Mouse (Mus musculus): Measurements from ENCODE around the gene Fam89b.
A peak's percentile ranks its signal among the peaks of the same experiment; 100 is the strongest.

Fam89b gene

DNA sequence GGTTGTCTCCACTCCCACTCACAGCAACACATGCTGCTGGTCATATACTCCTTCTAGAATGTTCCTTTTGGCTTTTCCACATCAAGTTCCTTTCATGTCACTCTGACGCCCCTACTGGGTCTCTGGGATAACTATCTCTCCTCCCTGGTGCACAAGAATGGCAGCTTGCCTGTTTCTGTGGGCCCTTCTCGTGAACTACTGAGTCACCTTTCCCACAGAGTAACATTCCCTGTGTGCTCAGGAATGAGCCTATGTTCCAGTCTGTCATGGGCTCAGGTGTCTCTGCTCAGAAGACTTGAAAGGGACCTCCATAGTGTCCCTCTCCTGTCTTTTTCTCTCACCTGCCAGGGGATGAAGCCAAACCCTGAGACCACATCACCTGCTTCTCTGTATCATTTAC lies 10.0 kb upstream of the Fam89b start:
- no peak for DNase-seq (ENCODE audit: extremely low spot score)

DNA sequence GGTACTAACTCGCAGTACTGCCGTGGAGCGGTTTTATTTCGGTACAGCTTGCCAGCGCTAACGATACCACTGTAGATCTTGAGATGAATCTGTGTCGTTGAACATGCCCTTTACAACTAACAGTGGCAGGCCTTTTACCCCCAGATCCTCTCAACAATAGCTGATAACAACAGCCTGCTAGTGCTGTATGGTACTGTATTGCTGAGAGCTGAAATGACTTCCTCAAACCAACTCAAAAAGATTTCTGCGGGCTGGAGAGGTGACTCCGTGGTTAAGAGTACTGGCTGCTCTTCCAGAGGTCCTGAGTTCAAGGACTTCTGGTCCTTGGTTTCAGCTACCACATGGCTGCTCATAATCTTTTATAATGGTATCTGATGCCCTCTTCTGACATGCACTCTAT lies 4.9 kb upstream of the Fam89b start:
- DNase-seq (ENCODE audit: extremely low spot score): no peak

DNA sequence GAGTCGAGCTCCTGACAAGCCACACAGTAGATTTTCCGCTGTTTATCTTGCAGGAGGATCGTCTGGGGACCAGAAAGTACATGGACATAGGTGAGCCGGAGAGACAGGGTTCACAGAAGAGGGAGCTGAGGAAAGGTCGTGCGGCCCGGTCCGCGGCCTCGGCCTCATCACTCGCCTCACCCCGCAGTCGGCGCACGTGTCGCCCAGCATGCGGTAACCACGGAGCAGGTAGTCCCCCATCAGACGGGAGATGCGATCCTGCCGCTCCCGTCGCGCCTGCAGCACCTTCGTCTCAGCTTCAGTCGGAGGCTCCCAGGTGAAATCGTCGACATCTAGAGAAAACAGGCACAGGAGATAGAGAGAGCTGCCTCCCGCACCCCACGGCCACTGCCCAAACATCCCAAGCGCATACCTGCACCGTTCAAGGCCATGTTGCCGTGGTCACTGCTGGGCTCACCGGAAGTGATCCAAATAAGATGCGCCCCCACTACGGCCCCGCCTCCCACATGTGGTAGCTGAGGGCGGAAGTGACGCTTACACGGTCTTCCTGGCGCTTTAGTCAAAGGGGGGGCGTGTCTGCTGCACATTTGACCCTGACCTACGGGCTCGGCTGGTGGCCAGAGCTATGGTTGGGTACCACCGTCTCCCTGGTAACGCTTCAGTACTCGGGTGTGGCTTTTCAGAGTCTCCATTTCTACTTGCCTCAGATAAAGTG lies 2.0 kb upstream of the Fam89b start:
- peak; percentile 96 for DNase-seq (ENCODE audit: extremely low spot score)

DNA sequence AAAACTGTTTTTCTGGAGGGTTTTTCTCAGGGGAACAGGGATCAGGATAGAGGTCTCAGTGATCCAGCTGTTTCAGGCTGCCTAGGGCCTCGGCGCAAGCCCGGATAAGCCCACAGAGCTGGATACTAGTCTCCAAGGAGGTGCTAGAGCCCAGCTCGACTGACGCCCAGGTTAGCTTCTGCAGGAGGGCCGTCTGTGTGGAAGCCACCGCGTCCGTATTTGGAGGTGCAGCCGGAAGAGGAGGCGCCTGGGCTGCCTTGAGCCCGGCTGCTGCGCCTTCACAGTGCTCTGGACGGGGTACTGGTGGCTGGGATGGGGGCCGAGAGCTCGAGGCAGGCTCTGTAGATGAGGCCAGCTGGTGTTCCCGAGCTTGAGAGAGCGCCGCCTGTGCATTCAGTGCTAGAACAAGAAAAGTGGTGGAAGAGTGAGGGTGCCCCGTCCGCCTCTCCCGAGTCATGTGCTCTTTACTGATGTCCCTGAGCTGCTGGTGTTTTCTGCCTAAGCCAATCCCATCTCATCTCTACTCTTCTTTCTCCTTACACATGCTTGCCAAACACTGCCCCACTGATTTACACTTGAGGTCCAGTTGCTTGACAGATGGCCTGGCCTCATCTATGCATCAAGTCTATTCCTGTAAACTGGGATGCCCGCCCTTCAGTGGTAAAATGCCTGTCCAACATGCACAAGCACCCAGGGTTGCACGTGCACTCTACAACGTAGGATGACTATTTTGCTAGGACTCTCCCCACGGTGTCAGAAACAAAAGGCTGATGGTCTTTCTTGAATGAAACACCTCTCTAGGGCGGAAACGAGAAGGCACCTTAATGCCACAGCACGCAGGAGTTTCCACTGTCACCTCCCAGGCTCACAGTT lies 1.1 kb upstream of the Fam89b start:
- DNase-seq (ENCODE audit: extremely low spot score): no peak

DNA sequence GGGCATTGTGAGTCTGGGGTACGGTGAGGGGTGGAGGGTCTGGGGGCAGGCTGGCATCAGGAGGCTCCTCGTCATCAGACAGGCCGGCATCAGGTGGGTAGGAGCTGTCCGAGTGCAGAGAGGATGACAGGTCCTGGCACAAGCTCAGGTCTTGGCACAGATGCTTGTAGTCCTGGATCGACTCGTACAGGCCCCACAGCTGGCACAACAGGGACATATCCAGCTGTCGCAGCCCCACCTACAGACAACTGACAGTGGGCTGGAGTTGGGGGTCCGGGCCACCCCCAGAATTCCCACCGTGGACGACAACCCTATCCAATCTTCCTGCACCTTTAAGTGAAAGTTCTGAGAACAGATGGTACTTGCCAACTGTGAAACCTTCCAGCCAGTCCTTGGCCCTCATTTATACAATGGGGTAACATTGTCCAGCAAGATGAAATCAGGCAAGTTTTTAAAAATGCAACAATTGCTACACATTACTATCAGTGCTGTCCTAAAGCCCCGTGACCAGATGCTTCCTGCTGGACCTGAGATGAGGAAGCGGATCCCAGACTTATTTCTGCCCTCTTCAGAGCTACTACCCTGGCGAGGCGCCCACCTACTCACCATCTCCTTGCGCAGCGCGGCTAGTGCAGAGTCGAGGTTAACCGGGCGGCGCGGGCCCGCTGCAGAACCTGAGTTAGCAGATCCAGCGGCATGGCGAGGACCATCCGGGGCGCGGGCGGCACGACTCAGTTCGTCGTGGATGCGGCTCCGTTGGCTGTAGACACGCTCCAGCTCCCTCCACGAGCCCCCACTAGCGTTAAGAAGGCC lies 616 bp downstream of the Fam89b start:
- no peak for DNase-seq (ENCODE audit: extremely low spot score)

DNA sequence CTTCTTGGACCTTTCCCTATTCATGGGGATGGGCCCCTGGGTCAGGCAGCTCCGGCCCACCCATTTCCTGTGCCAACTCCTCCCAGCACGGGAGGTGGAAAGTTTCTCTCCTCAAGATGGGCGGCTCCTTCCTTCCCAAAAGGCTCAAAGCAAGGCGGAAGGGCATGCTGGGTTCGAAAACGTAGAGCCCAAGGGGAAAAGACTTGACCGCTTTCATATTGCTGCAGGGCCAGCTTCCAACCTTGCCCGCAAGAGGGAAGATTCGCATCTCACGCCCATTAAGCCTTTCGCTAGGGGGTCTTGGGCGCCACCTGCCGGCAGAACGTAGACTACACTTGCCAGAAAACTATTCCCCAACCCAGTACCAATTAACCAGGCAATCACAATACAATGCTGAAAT lies 1.8 kb downstream of the Fam89b start:
- DNase-seq (ENCODE audit: extremely low spot score): peak; percentile 86

DNA sequence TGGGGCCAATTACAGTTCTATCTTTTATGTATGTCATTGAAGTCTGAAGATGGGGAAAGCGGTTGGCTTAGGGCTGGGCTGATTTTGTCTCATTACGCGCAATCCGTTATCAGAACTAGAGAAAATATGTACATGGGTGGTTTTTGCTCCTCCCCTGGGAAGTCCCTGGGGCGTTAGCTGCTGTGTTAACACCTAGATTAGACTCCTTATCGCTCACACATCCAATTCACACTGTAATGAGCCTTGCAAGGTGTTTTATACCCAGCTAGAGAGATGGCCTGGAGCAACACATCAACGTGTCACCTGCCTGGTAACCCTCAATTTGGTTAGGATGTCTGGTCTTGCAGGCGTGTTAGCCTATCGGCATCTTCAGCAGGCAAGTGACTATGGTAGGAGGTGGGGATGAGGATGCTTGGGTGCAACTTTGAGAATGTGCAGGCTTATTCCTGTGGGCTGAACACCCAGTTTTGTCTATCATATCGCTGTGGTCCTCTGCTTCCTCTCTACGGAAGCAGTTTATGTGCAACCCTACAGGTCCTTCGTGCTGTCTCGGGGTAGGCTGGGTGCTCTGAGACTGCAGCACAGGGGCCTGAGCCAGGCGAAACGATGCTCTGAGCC lies 2.4 kb downstream of the Fam89b start:
- no peak for DNase-seq (ENCODE audit: extremely low spot score)

DNA sequence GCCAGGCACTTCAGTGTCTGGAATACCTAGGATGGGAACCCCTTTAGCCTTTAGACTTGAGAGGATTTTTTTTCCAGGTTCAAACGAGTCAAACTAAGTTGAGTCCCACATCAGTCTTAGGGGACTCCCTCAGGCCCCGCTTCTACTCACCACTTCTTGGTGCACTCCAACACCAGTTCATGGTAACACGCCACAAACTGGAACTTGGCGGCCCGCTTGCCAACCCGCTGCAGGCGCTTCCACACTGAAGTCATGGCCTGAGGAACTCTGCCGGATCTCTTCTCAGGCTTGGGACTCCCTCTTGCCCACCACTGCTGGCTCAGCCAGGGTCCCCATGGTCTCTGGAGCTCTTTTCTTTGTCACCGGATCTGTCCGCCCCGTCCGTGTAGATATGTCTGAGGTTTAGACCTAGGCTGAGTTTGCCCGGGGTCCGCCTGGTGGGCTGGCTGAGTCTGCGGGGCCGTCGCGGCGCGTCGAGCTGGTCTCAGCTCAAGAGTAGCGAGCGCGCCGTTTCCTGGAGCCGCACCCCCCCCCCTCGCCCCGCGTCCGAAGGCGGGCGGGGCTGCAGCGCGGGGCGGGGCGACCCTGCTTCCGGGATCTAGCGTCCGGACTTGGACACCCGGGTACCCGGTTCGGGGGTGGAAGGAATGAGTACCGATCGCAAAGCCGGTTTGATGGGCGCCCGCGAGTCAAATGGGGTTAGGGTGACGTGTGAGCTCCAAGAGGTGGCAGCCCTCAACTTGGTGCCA lies 3.5 kb downstream of the Fam89b start, which contains the start of gene Ehbp1l1:
Gene Ehbp1l1, minus strand, starts transcription at position 551 of the 749 bp plus-strand sequence.
- DNase-seq (ENCODE audit: extremely low spot score): no peak

DNA sequence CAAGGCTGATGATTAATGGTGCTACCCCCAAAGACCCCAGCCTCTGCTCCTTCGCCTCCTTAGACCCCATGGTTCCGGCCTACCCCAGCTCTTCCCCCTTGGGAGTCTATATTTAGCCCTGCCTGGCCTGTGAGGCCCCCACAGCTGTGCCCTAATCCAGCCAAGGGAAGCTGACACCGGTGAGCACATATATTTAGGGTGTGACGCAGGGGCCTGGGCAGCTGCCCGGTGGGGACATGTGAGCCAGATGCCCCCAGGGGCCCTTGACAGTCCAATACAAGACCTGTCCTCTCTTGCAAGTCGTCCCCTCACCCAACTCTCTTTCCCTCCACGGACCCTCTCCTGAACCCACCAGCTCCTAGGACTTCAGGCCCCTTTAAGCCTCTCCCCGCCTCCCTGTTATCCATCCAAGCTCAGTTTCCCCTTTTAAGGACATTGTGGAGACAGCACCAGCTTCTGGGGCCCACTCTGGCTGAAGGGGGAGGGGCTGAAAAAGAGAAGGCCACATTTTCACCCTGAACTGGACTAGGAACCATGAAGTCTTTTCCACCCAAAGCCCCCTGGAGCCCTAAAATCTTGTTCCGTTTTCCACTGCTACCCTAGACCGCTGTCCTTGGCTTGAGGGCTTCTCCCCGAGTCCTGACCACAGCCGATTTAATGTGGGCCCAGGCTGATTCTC lies 4.3 kb downstream of the Fam89b start:
- no peak for DNase-seq (ENCODE audit: extremely low spot score)

DNA sequence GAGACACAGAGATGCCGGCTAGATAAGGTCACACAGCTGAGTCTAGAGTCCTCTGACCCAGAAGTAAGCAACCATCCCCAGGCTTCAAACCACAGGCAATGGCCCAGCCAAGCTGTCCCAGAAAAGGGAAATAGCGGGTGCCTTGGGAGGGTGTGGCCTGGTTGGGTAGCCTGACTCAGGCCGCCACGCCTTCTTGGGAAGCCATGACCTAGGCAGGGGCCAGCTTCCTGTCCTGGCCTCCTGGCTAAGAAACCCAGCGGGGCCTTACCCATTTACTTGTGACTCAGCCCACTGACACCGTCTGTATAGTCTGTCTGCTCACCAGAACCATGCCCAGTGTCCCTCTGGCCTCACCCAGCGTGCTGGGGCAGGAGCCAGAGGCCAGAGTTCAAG lies 4.9 kb downstream of the Fam89b start:
- DNase-seq (ENCODE audit: extremely low spot score): no peak

DNA sequence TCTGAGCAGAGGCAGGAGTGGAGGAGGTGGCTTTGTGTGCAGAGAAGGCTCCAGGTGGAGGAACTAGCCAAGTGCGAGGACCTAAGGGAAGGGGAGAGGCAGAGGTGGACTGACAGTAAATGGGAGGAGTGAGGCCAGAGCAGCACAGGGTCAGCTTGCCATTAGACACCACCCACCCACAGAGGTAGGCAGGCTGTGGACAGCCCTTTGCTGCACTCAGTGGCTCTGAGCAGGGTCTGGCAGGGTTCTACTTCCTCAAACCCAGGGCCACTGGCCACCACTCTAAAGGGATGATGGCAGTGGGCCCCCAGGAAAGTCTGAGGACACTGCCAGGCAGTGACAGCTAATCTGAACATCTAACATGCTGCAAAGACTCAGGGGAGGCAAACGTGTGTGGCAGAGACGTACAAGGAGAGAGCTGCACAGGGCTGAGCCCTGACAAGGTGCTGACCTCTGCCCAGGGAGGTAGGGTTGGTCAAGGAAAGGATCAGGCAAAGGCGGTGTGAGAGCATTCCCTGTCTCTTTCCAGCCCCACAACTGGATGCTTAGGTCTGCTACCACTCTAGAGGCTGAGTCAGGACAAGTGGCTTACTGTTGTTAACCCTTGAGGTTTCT lies 5.4 kb downstream of the Fam89b start:
- DNase-seq (ENCODE audit: extremely low spot score): no peak

DNA sequence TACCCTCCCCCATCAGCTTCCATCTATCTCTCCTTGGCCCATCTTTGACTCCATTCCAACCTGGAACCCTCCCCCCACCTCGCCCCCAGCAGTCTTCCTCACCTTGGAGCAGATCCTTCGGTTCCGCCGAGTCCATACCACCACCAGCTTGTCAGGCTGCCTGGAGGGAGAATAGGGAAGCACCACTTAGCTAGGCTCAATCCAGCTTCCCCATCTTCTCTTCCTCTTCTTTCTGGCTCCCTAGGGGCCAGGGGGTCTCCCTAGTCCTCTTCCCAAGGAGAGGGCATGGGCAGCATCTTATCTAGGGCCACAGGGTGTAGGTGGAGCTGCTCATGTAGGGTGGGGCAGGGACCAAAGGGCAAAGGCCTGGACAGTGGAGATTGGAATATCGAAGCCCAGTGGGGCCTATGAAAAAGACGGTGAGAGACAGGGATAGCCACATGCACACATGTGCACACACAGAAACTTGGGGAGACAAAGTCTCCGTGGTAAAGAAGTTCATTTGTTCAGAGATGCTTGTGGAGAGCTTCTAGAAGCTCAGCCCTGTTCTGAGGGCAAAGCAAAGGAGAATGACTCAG lies 6.5 kb downstream of the Fam89b start:
- DNase-seq (ENCODE audit: extremely low spot score): no peak

DNA sequence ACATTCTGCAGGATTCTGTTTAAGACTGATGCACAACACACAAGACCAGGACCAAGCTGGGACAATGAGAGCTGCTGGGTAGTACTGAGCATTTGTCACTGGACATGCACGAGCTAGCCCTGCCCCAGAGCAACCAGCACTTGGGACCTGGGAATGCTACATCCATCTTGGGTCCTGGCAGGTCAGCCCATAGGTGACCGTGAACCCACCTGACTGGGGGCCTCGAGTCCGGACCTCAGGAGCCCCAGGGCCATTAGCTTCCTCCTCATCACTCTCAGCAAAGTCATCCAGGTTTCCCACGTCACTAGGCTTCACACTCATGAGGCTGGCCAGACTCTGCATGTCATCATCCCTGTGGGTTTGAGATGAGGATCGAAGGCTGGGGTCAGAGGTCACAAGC lies 8.2 kb downstream of the Fam89b start:
- DNase-seq (ENCODE audit: extremely low spot score): no peak

DNA sequence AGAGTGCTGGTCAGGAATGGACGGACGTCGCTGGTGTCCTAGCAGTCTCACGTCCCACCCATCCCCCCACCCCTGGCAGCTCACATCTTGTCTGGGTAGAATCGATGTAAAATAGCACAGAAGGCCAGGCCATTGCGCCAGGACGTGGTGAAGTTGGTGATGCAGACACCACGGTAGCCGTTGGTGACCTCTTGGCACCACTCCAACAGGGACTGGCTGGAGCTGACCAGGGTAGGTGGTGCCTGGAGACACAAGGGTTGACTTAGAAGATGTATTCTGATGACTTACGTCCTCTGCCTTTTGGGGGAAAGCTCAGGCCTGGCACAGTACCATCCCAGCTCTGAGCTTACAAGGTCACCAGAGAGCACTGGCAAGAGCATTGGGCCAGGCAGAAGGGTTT lies 12.5 kb downstream of the Fam89b start:
- no peak for DNase-seq (ENCODE audit: extremely low spot score)

DNA sequence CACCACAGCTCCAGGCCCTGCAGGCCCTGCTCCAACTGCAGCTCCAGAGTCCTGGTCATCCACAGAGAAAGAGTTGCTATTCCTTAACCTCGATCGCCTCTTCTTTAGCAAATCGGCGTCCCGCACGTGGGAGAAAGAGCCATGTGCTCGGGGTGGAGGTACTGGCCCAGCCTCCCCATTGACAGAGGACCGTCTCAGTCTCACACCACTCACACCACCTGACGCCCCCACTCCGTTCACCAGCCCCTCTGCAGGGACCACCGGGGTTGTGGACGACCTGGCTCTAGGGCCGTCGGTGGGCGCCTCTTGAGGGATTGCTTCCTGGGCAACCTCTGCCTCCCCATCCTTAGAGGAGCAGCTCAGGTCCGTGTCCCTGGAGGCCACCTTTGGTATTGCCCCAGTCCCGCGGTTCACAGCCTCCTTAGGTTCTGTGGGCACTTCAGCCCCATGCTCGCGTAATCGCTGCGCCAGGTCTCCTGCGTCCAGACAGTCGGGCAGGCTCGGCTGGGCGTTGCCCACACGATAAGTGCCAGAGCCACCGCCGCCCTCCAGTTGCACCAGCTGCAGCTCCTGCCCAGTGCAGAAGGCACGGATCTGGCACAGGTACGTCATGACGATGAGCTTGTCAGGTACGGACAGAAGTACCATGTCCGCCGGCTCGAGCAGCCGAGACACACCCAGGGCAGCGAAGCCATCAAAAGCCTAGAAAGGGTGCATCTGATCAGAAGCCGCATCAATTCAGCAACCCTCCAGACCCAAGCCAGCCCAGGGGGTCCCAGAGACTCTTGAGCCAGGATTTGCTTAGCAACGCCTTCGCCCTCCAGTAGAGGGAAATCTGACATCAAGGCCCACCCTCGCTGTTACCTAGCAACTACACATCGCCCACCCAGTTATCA lies 13.4 kb downstream of the Fam89b start:
- peak; percentile 53 for DNase-seq (ENCODE audit: extremely low spot score)

DNA sequence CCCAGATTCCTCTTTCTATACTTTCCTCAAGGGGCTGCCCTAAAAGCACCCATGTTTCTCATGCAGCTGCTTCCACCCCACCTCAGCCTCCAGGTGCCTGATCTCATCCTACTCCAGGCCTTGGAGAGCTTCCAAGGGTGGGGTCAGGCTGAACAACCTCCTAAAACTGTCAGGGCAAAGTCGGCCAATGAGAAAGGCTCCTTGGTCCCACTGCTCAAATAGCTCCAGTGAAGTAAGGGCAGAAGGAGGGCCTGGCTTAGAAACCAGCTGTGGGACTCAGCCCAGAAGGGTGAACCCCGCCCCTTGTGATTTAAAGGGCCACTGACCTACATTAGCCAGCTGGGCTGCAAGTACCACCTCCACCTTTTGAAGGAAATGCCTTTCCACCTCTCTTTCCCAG lies 15.7 kb downstream of the Fam89b start:
- DNase-seq (ENCODE audit: extremely low spot score): no peak

DNA sequence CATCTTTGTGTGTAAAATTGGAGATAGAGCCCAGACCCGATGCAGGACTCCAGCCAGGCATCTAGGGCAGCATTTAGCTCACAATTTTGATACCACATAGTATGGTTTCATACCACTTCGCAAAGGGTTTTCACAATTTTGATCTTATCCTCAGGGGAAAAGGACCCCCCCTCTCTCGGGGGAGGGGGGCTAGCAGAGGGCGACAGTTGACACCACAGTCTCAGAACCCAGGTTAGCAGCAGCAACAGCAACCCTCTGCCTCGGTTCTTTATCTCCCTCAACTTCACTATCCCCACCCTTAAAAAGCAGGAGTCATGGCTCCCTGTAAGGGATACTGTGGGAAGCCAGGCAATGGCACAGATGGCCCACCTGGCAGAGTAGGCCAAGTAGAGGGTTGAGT lies 16.2 kb downstream of the Fam89b start:
- no peak for DNase-seq (ENCODE audit: extremely low spot score)

DNA sequence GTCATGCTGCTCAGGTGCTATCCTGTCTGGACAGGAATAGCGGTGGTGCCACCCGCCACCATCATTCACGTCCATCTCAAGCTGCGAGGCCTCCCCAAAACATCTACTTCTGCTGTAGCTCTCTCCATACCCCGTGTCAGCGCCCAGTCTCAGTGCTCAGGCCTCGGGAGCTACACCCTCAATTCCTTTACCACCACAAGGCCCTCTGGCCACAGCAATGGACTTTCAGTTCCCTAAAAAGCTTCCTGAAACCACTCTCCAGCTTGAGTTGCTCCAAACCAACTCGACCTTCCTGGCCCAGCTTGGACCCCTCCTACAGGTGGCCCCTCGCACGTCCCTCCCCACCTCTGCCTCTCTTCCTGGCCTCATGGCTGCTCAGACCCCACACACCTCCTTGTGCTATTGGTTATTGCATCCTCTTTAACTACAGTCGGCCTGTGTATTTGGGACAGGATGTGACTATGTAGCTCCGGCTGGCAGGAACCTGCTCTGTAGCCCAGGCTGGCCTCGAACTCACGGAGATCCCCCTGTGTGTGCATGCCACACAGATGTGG lies 17.5 kb downstream of the Fam89b start:
- DNase-seq (ENCODE audit: extremely low spot score): no peak
